Mouse (Mus musculus): Measurements from ENCODE around the gene 4930470P17Rik.

Gene 4930470P17Rik

DNA sequence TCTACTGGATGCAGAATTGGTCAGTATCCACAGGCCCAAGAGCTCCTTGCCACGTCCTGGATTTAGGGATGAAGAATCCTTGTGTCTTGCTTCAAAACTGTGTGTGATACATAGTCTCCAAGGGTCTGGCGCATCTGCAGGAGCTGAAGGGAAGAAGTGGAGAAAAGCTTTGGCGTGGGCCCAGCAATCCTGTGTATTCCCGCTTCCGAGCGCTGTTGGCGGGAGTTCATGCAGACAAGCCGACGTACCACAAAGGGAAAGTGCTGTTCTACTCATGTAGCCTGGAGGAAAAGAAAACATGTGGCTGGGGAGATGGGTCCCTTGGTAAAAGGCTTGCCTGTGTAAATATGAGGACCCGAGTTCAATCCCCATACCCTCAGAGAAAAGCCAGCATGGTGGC is 22.3 kb downstream of the 4930470P17Rik start:
- DNase-seq (ENCODE audit: low read depth, low spot score), result no peak

- no peak for DNase-seq (ENCODE audit: low read depth, low spot score)
Observed at GRCm38 (mm10) chr2:170578588-170578987, 23.2 kb downstream of the 4930470P17Rik start.

DNA sequence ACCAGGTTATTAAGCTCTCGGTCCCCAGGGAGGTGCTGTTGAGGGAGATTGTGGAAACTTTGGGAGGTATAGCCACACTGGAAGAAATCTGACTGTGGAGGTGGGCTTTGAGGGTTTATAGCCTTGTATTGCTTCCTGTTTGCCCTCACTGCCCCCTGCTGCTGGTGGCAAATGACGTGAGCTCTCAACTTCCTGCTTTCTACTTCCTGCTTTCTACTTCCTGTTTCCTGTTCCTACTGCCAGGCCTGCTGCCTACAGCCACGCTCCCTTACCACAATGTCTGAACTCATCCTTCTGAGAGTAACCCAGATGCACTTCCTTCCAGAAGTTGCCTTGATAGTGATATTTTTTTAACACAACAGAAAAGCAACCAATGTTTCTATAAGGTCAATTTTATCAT is 24.3 kb downstream of the 4930470P17Rik start:
- DNase-seq (ENCODE audit: low read depth, low spot score), result no peak

DNA sequence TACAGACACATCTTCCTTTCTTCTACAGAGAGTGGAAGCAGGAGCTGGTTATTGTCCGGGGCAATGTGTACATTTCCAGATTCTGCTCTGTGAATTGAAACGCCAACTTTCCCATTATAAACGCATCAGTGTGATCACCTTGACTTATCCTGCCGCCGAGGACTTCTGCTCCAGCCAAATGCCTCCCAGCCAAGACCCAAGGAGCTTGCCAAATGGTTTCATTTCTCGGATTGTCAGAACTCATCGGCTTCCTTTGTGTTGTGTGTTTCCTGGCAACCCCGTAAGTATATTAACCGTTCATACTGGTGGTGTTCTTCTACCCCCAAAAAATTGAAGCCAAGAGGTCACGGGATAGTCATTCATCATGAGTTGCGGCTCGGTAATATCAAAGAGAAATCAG is 25.7 kb downstream of the 4930470P17Rik start:
- no peak for DNase-seq (ENCODE audit: low read depth, low spot score)

- no peak for DNase-seq (ENCODE audit: low read depth, low spot score)
Observed at GRCm38 (mm10) chr2:170564995-170565394, 36.8 kb downstream of the 4930470P17Rik start.

DNA sequence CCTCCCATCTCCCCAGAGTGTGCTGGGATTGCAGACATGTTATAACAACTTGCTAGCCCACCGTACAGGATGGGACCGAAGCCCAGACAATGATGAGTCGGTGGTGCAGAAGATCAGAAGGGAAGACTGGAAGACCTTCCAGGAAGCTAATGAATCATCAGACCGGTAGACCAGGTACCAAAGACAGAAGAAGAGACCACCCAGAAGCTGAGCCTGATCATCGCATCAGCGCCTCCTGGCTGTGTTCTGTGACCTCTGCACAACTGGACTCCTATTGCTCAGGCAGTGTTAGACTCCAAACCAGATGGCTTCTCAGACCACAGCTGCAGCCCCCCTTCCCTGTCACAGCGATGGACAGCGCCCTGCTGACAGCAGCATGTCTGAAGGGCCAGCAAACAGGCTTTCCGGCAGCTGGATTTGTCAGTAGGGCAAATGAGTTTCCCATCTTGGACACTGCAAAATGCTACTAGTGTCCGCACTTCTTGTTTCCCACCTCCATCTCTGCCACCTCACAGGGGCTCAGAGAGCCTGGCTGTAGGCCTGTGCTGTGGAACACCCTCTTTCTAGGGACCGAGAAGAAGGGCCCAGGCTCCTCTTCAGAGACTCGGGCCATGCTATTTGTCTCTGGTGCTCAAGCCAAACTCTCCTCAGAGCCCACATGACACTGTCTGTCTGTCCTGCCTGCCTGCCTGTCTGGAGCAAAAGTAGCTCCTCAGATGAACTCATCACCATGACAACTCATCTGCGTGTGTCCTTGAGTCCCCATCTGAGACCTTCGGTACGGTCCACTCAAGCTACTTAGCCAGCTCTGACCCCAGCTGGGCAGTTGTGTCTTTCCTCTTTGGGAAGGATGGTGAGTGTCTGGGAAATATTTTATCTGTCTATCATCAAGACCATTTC is 37.6 kb downstream of the 4930470P17Rik start:
- no peak for DNase-seq (ENCODE audit: low read depth, low spot score)

DNA sequence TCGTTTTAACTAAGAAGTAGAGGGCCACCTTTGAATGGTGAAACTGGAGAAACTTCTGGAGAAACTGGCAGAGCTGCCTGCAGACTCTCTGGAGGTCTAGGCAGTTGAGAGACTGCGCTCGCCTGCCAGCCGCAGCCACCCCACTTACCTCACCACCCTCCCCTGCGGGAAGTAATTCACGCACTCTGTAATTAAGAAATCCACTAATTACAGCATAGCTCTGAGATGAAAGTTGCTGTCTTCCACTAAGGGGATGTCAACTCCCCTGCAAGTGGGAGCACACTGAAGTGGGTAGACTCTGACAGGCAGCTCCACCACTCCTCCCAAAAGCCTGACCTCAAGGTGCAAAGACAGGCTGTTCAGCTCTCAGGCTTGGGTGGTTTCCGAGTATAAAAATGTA is 49.7 kb downstream of the 4930470P17Rik start:
- DNase-seq (ENCODE audit: low read depth, low spot score), result no peak

- peak; percentile 6 for DNase-seq (ENCODE audit: low read depth, low spot score)
Observed at GRCm38 (mm10) chr2:170550240-170550639, 51.6 kb downstream of the 4930470P17Rik start.

DNA sequence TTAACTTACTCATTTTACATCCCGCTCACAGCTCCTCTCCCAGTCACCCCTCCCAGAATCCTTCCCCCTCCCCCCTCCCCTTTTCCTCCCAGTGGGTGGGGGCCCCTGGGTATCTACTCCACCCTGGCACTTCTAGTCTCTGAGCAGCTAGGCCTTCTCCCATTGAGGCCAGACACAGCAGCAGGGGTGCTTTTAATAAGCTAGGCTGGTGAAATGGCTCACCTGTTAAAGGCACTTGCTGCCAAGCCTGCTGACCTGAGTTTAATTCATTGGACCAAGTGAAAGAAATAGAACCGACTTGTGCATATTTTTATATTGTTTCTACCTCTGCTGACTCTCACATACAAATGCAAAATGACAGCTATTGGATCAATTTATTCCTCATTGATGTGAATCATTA is 52.7 kb downstream of the 4930470P17Rik start:
- DNase-seq (ENCODE audit: low read depth, low spot score), result no peak

GRCm38 (mm10) chr2:170548046-170548445 is 53.8 kb downstream of the 4930470P17Rik start:
- DNase-seq (ENCODE audit: low read depth, low spot score), result no peak

- no peak for DNase-seq (ENCODE audit: low read depth, low spot score)
Observed at GRCm38 (mm10) chr2:170547526-170547925, 54.3 kb downstream of the 4930470P17Rik start.

DNA sequence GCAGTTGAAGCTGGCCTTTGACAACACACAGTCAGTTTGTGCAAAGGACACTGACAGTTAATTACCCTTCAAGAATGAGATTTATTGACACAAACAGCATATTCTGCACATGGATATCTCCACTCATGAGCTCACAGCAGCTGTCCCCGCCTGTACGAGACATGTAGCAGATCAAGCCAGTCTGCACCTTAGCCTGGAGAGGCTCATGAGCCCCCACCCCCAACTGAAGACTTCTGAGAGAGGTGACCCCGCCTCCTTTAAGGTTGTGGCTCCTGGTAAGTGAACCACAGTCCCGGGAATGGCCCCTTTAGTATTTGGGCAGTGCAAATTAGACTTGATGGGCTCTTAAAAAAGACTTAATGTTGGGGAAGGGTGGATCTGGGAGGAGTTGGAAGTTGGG is 56.1 kb downstream of the 4930470P17Rik start:
- no peak for DNase-seq (ENCODE audit: low read depth, low spot score)

DNA sequence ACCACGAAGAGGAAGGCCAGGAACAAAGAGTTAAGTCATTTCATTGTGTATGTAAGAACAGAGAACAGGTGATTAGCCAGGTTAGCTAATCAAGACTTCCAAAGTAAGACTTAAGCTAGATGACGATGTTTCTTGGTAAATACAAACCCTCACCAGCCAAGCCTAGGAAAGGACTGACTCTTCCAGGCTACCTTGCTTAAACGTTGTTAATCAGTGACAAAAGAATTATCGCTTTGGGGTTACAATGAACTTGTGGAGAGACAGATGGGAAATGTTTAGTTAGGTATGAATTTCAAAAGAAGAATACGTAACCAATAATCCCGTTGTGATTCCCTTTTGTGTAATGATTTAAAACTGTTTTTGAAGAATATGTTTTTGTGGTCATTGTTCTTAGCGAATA is 56.9 kb downstream of the 4930470P17Rik start:
- no peak for DNase-seq (ENCODE audit: low read depth, low spot score)

DNA sequence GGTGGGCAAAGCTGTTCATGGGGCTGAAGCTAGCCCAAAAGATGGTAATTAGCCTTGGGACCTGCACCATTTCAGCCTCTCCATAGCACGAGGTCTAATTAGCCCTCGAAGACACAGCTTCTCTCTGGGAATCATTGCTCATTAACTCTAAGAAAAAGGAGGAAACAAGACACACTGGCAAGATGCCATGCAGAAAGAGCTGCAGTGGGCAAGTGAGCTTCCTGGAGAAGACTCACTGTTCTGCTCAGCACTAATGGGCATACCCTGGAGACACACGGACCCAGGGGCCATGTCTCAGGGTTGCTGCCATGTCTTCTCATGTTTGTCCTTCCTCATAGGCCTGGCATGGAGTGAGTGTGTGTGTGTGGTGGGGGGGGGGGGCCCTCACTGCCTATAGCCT is 57.7 kb downstream of the 4930470P17Rik start:
- no peak for DNase-seq (ENCODE audit: low read depth, low spot score)

DNA sequence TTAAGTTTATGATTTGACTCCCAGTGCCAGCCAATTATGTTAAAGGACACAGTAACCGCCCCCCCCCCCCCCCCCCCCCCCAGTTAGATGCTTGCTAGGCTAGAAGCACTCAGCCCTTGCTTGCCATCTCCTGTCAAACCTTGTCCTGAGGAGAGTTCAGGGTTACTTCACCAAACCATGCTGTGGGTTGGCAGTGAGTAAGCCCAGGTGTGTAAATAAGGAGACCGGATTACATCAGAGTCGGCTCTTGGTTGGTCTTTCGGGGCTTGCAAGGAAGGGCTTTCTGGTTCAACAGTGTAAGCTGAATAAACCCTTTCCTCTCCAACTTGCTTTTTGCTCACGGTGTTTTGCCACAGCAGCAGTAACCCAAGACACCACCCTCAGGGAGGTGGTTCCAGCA is 58.2 kb downstream of the 4930470P17Rik start:
- DNase-seq (ENCODE audit: low read depth, low spot score), result no peak

DNA sequence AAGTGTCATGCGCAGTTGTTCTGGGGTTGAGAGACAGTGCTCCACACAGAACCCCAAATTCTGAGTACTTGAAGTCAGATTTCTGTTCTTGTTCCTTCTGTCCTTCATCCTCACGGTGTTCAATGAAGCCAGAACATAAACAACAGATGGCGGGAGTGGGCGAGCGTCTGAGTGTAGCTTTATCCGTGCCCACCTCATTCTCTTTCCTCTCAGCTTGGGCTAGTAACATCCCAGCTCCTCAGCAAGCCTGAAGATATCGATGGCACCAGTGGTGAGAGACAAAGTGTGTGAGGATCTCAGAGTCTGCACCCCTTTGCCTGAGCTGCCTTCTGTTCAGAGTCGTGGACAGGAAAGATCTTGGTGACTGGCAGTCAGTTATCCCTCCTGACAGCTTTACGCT is 62.6 kb downstream of the 4930470P17Rik start:
- DNase-seq (ENCODE audit: low read depth, low spot score), result no peak

DNA sequence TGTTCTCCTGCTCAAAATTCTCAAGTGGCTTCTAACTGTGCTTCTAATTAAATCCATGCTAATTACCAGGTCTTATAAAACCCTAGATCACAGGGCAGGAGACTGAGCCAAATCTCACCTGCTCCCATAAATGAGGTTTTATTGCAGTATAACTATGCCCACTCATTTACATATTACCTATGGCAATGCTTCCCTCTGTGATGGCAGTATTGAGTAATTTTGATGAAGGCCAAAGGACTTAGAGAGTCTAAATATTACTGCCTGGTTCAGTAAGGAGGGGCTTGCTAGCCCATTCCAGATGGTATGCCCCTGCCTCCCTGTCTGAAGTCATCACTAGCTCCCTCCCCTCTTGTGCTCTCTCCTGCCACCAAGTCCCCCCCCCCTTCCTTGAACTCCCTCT is 66.0 kb downstream of the 4930470P17Rik start:
- DNase-seq (ENCODE audit: low read depth, low spot score), result no peak

DNA sequence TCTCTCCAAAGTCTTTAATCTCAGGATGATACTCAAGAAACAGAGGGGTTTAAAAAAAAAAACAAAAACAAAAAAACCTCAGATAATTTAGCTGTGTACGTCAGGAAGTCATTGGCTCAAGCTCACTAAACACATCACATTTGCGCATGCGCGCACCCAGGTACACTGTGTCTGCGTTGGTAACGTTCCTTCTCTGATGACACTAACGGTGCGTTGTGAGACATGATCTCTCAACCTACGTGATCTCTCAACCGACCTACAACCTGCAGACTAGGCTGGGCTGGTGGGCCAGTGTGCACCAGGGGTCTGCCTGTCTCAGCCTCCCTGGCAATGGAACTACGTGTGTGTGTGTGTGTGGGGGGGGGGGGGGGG is 67.0 kb downstream of the 4930470P17Rik start:
- DNase-seq (ENCODE audit: low read depth, low spot score), result no peak

DNA sequence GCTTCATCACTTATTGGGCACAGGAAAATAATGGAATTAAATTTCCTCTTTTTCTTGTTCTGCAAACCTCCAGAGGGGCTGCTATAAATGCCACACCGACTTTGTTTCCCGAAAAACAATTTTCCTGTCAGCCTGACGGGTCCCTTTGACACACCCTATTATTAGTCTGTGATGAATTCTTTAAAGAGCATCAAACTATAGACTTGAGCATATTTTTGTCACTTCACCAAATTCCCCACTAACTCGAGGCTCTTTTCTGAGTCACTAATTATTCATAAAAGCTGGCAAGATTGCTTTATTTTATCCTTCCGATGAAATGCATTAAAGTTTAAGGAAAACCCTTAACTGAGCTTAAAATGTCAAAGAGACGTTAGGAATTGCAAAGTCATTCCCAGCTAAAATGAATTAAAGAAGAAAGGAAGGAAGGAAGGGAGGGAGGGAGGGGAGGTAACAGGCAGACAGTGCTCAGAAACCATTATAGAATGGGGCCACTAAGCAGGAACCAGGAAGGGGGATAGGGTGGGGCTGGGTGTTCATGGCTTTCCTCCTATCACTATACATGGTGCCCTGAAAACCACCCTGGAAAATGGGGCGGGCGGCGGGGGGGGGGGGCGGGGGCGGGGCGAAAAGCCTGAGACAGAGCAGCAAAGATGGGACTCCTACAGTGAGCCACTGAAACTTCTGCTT is 67.6 kb downstream of the 4930470P17Rik start:
- no peak for DNase-seq (ENCODE audit: low read depth, low spot score)

DNA sequence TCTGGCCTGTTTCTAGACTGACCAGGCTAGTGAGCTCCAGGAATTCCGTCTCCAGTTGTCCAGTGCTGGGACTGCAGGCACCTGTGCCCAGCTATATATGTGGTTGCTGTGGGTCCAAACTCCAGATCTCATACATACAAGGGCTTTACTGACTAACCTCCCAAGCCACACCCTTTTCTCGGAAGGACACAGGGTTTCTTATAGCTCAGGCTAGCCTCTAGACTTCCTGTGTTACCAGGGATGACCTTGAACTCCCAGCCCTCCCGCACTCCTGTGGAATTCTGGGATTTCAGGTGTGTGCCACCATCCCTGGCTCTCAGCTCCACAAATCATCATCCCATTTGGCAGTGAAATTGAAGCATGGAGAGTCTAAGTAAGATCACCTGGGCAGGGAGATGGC is 71.6 kb downstream of the 4930470P17Rik start:
- DNase-seq (ENCODE audit: low read depth, low spot score), result no peak

GRCm38 (mm10) chr2:170529766-170530165 is 72.1 kb downstream of the 4930470P17Rik start:
- no peak for DNase-seq (ENCODE audit: low read depth, low spot score)
